Mouse (Mus musculus): ENCODE data around the gene Klre1.

The Klre1 gene

GRCm38 (mm10) chr6:129577605-129578004 is at the start of gene Klre1:
Gene Klre1 (plus strand): TSS chr6:129577905.
- no peak for DNase-seq

DNA sequence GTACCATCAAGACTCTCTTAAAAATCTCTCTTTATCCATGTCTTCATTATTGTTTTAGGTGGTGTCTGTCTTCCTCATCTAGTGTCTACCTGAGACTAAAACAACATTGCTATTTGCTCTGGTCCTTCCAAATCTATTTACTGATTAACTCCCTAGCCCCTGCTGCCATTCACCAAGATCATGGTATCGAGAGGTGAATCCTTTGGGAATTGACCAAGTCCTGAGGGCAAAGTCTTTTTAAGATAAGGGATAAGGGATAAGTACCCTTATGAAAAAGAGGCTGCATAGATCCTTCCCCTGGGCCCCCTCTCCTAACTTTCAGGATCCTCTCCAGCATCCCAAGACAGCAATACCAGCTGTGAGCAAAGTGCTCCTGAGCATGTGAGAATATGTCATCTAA is 48.1 kb upstream of the Klre1 start:
- DNase-seq = no peak

GRCm38 (mm10) chr6:129530261-129530660 is 47.4 kb upstream of the Klre1 start:
- no peak for DNase-seq

GRCm38 (mm10) chr6:129532556-129532941 is 45.2 kb upstream of the Klre1 start:
- DNase-seq = peak; percentile 95

DNA sequence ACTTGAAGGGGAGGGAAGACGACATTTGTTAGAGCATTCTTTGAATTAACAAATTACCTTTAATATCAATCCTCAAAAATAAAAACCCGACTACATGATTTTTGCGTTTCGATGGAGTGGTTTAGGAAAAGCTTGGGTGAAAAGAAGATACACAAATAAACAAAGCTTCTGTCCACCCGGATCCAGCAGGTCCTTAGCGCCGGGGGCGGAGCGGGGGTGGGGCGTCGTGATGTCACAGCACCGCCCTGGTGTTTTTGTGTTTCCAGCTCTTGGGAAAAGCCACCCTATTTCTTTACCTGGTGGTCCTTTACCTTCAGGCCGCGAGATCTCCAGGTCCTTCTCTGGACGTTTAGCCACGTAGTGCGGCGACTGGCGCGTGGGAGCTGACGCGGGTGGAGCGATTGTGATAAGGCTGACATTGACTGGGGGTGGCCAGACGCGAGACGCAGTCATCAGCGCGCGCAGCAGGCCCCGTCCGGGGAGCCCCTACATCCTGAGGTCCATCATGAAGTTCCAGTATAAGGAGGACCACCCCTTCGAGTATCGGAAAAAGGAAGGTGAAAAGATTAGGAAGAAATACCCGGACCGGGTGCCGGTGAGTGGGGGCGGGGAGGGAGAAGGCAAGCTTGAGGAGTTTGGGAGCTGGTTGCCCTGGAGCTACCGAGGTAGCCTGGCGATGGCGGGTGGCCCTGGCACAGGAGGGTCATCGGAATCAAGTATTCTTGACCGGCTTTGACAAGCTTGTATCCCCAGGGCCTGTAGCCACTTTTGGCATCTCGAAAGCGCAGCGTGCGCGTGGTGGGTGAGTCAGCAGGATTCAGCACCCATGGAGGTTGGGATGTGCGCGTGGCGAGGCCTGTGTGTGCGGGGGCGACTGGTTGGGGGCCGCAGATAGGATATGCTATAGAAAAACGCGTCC is 44.5 kb upstream of the Klre1 start, which contains the start of gene Gabarapl1:
Gene Gabarapl1 (plus strand): TSS at position 219 of the 919 bp plus-strand sequence.
- peak; percentile 96 for DNase-seq

- DNase-seq = no peak
These were observed 43.6 kb upstream of the Klre1 start for GRCm38 (mm10) chr6:129534057-129534456.

DNA sequence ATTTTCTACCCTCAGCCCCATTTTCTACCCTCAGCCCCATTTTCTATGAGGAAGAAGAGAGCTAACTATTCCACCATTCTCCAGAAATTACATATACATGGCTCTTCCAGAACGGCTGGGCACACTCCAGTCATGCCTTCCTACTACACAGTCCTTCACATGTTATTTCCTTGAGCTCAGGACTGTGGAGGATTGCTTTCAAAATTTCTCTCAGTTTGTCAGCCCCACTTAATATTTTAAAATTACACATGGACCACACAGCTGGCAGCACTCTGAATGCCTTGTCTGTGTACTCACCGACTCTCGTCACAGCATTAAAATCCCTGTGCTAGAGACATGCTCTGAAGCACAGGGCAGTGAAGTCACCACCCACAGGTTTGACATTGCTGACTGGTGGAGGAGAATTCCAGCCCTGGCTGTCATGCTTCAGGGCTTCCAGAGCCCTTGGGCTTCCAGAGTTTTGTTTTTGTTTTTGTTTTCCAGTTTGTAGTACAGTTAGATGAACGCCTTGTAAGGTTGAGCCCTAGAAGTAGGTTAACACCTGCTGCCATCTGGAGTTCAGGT is 43.0 kb upstream of the Klre1 start:
- DNase-seq = peak; percentile 71

GRCm38 (mm10) chr6:129535723-129536122 is 42.0 kb upstream of the Klre1 start:
- DNase-seq = no peak

DNA sequence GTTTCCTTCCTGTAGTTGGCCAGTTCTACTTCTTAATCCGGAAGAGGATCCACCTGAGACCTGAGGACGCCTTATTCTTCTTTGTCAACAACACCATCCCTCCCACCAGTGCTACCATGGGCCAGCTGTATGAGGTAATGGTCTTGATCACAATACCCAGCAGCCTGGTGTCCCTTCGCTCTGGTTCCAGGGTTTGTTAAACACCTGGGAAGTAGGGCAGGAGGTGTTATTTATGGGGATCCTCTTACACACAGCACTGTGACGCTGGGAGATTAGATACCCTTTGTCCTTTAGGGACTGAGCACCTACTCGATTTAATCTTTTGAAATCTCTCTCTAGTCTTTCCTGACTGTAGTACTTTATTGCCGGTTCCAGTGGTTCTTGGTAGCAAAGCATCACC is 39.1 kb upstream of the Klre1 start:
- DNase-seq = no peak

- no peak for DNase-seq
These were observed 35.8 kb upstream of the Klre1 start for GRCm38 (mm10) chr6:129541931-129542330.

- no peak for DNase-seq
These were observed 35.2 kb upstream of the Klre1 start for GRCm38 (mm10) chr6:129542540-129542939.

DNA sequence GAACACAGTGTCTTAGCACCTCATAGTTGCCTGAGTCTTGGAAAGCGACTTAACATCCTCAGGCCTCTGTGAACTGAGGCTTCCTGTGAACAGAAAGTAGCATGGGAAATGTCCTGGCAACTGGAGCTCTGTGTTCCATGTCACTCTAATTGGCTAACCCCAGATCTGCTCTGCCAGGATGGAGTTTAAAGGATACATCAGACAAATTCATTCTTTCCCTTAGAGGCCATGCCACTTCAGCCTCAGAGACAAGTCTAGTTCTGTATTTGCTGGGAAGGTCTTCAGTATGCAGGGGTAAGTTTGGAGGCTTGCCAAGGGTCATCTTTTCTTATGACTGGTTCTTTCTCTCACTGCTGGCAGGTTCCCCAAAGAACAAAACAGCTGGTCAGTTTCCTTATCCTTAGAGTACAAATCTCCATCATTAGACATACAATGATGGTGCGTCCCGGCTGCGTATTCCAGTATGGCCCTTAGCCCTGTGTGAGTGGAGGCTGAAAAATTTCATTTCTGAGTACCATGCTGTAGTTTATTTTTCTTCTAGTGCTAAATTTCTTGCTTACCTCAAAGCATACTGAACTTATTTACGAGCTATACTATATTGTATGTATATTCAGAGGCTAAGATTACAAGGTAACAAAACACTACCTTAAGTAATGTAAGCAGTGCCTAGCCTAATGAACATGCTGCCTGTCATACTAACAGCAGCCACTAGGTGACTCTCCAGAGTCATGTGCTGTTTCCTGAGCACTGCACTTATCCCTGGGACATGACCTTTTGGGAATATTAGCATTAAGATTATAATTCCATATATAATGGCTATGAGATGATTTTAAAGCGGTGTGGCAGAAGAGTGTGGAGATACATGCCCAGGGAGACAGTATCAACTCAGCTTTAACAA is 33.7 kb upstream of the Klre1 start:
- peak; percentile 83 for DNase-seq

- no peak for DNase-seq
These were observed 30.4 kb upstream of the Klre1 start for GRCm38 (mm10) chr6:129547277-129547676.

DNA sequence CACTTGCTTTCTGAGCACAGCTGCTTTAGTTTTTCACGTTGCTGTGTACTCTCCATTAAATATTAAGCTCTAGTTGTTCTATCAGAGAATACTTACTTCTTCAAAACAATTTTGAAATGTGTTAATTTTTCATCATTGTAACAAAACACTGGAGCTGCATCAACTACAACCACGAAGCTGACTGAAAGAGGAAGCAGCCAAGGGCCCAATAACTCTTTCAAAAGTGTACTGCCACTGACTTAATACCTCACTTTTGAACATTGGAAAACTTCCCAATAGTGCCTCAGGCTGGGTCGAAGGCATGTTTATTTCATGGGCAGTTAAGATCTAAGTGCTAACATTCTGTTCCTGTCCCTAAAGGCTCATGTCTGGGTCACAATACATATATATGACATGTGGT is 29.7 kb upstream of the Klre1 start:
- no peak for DNase-seq

GRCm38 (mm10) chr6:129557298-129558023 is 20.2 kb upstream of the Klre1 start:
- DNase-seq = no peak

DNA sequence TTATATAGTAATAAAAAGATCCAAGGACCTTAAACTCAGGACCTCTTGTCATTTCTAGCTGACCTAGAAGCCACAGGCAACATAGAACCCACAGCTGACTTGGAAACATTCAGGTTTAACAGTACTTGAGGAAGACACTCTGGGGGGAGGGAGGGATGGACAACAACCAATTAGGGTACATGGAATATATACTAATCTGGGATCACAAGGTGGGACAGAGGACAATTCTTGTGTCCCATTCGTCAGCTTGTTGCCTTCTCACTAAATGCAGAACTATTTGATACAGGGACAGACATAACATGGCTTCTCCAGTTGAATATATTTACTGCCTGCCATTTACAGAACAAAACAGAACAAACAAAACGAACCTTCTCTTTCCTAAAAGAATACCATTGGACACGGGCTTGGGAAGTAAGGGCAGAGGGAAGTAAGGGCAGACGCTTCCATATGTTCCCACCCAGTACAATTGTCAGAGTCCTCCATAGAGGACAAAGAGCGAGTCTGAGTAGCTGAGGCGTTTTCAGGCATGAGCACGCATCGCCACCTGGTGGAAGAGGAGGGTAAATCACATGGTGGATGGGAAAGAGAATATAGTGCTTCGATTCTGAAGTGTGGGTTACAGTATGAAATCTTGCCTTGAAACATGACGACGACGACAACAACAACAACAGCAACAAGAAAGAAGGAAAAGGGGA is 18.6 kb upstream of the Klre1 start:
- peak; percentile 77 for DNase-seq

- DNase-seq = no peak
These were observed 18.1 kb upstream of the Klre1 start for GRCm38 (mm10) chr6:129559641-129560027.

DNA sequence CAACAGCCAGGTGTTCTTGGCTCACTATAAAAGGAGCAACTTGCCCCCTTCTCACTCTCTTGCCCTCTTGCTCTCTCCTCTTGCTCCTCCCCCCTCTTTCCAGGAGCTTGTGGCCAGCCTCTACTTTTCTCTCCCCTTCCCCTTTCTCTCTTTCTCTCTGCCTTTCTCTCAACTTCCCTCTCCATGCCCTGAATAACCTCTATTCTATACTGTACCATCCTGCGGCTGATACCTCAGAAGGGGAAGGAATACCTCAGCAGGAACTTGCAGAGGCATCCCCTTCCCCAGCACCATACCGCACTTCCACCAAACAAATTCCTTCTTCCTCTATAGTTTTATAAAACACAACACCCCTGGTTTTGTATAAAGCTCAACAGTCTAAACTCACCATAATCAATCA is 12.4 kb upstream of the Klre1 start:
- no peak for DNase-seq

DNA sequence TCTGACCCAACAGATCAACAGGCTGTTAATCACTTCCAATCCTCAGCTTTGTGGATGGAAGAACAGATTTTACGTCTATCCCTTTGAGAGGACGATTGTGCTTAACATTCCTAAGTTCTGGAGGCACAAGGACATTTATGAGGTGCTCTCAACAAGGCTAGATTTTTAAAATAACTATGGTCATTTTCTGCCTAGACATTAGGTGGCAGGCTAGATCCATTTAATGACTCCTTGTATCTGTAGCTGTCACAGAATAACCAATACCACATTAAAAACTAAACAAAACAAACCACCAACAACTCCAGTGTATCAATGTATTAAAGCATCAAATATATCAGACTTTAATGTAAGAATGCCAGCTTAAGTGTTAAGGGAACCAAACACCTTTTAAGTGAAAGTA is 2.4 kb upstream of the Klre1 start:
- DNase-seq = no peak

GRCm38 (mm10) chr6:129581274-129581673 is 3.6 kb downstream of the Klre1 start:
- no peak for DNase-seq

- no peak for DNase-seq
These were observed 4.2 kb downstream of the Klre1 start for GRCm38 (mm10) chr6:129581896-129582295.

DNA sequence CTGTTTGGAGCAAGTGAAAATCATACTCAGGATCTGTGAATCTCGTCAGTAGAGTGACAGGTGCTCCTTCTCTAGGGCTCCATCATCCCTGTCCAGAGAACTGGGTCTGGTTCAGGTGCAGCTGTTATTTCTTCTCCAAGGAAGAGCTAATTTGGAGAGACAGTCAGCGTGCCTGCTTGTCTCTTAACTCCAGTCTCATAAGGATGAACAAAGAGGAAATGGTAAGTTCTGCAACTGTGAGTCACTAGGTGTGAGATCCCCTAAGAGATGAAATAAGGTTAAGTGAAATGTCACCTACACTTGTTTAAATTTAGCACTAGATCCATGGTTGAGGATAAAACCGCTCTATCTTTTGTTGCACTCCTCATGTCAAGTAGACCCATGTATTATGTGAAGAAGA is 5.3 kb downstream of the Klre1 start:
- no peak for DNase-seq
